Mouse (Mus musculus): Measurements from ENCODE around the gene Slco4c1. TPM values are rescaled to one million over a fixed set of nuclear protein-coding genes. Genes with fewer than 3 reads are reported as not detected.

Slco4c1 gene
- polyA plus RNA-seq (2012; rRNA removed), result 0.36 and 0.48 TPM in 2 replicates

GRCm38 (mm10) chr1:96871528-96872360, at the start of gene Slco4c1:
Gene Slco4c1, minus strand, starts transcription at chr1:96872171.

Data from central nervous system, embryonic 14 days (tissue).